Comparison of ENCODE assay signal across 12 mouse cellular contexts in genomic region chr3:79039666-79040450, GRCm38 (mm10).
DNase-seq lines count a peak whose midpoint lies in the region; ATAC-seq and TF ChIP-seq lines count a peak whose summit lies in the region.
"Had no signal": no experiment of that assay in that cellular context is flagged by ENCODE, and none has a peak within 500 bp of the region (broad histone marks: within the 10 kb centered on the region; RNA-seq: fewer than 3 reads in every experiment).

No protein-coding gene starts in this region.

- no peak for TF ChIP-seq CTCF in kidney, adult 2 months (conservative IDR thresholded peaks at IDR 0.05; ENCODE audit: insufficient read depth, insufficient read length, low read depth, low read length)

- no peak overlapping the region for H3K27ac ChIP-seq in kidney, adult 2 months (ENCODE audit: insufficient read depth, low read depth, low read length)
- peak overlapping the region; percentile 40; the same call in 1 of the 2 replicates for H3K27ac ChIP-seq in ES-E14 (ENCODE audit: insufficient read depth, low read depth, low read length, poor library complexity, severe bottlenecking)
- H3K27ac ChIP-seq: limb, embryonic 13.5 days; macrophage; neural tube, embryonic 12.5 days had no signal

- H3K4me3 ChIP-seq in kidney, adult 2 months (ENCODE audit: insufficient read depth, low read depth, low read length): no peak overlapping the region
- H3K4me3 ChIP-seq in ES-E14 (ENCODE audit: insufficient read depth in 1 of 2, low read depth in 1 of 2, low read length in 2 of 2, poor library complexity in 1 of 2, severe bottlenecking in 1 of 2): no peak overlapping the region
- H3K4me3 ChIP-seq: limb, embryonic 13.5 days; neural tube, embryonic 12.5 days had no signal

- H3K9me3 ChIP-seq in ES-E14 (ENCODE audit: control insufficient read depth, insufficient read depth, low read depth, low read length): no peaks in the 10 kb centered on the region
- H3K9me3 ChIP-seq: limb, embryonic 13.5 days; neural tube, embryonic 12.5 days had no signal

- H3K4me1 ChIP-seq in kidney, adult 2 months (ENCODE audit: control insufficient read depth, insufficient read depth, low read length): no peaks in the 10 kb centered on the region
- peaks cover 2 to 3% of the 10 kb centered on the region in 2 experiments; a peak in 1 of 4 replicates for H3K4me1 ChIP-seq in ES-E14 (ENCODE audit: control insufficient read depth in 2 of 2, insufficient read depth in 2 of 2, low read length in 2 of 2, poor library complexity in 1 of 2)
- H3K4me1 ChIP-seq: limb, embryonic 13.5 days; neural tube, embryonic 12.5 days had no signal

- H3K27me3 ChIP-seq in kidney, adult 2 months (replicated peaks; ENCODE audit: control insufficient read depth, insufficient read depth, low read length): no peaks in the 10 kb centered on the region
- H3K27me3 ChIP-seq: limb, embryonic 13.5 days; neural tube, embryonic 12.5 days had no signal

- DNase-seq in kidney, adult 2 months: peak; percentile 38
- no peak for DNase-seq in kidney, adult 8-10 months
- peak; percentile 76 for DNase-seq in ES-E14 (ENCODE audit: low read depth, low spot score)
- peak; percentile 25 for DNase-seq in lung, postnatal 14 days
- DNase-seq in frontal cortex, postnatal 25 days (ENCODE audit: low spot score in 2 of 2): no peak
- DNase-seq in spleen, postnatal 4 days (ENCODE audit: low spot score in 2 of 2): no peak
- DNase-seq: cerebellum, adult 8-10 months had no signal

- peak; percentile 40; the same call in 1 of the 2 replicates for ATAC-seq in granulocyte monocyte progenitor cell, adult 5-6 weeks (replicated peaks; ENCODE audit: poor library complexity, severe bottlenecking)
- ATAC-seq in erythroid progenitor cell, adult 5-6 weeks (replicated peaks; ENCODE audit: low FRiP score, poor library complexity, severe bottlenecking): no peak

- H3K9ac ChIP-seq in ES-E14 (ENCODE audit: insufficient read depth, low read depth, low read length, poor library complexity, severe bottlenecking): no peak overlapping the region
- H3K9ac ChIP-seq: limb, embryonic 13.5 days; neural tube, embryonic 12.5 days had no signal

- in situ Hi-C loops in ES-E14 (cut with MboI; ENCODE audit: low sequenced_read_pairs in 2 of 2, unreplicated experiment in 2 of 2): no loop called here

- no peak for TF ChIP-seq POLR2A in kidney, adult 2 months (IDR thresholded peaks at IDR 0.05; ENCODE audit: low read depth, low read length)

- WGBS in kidney, adult 2 months: 58% methylated on average over 2 of the region's 2 CpGs

- no peaks in the 10 kb centered on the region for H3K36me3 ChIP-seq in kidney, adult 2 months (ENCODE audit: control insufficient read depth, insufficient read depth, low read length)
- H3K36me3 ChIP-seq in ES-E14 (ENCODE audit: control insufficient read depth, insufficient read depth, low read length, poor library complexity, severe bottlenecking): no peaks in the 10 kb centered on the region
- H3K36me3 ChIP-seq: limb, embryonic 13.5 days; neural tube, embryonic 12.5 days had no signal

TF ChIP-seq in ES-E14, 5 proteins besides CTCF, POLR2A, EP300 and RAD21:
- TF ChIP-seq CHD2 (IDR thresholded peaks at IDR 0.05; ENCODE audit: low read depth, low read length) (no peak), MAFK (IDR thresholded peaks at IDR 0.05; ENCODE audit: insufficient read depth, low read depth, low read length) (no peak), ZNF384 (IDR thresholded peaks at IDR 0.05; ENCODE audit: low read depth, low read length) (no peak), HCFC1 (IDR thresholded peaks at IDR 0.05; ENCODE audit: borderline replicate concordance, insufficient read depth, low read length) (no peak), ZC3H11A (IDR thresholded peaks at IDR 0.05; ENCODE audit: borderline replicate concordance, low read depth, low read length) (no peak)

Comparison
In these comparisons a context has a peak if more than half of its experiments do, and no peak if none do; other contexts are left out.
1. DNase-seq: peak in kidney, adult 2 months (single experiment), ES-E14 (single experiment) and lung, postnatal 14 days (single experiment); none in kidney, adult 8-10 months (0 of 2), frontal cortex, postnatal 25 days (0 of 2) and spleen, postnatal 4 days (0 of 2).